Mouse (Mus musculus): ENCODE results near the gene Cisd3. TPM values are rescaled to one million over a fixed set of nuclear protein-coding genes. Genes with fewer than 3 reads are reported as not detected.

The Cisd3 gene
- polyA plus RNA-seq, 1 experiment from 2014 or later = 45.5 TPM

GRCm38 (mm10) chr11:97664771-97665240 lies 20.8 kb upstream of the Cisd3 start:
- peak overlapping the region; percentile 89 for H3K9ac ChIP-seq
- 28% methylated on average over 6 of the region's 6 CpGs for WGBS
- H3K4me2 ChIP-seq = peak overlapping the region; percentile 86
- H3K27me3 ChIP-seq = peaks cover 15% of the 10 kb centered on the region
- peaks cover 26% of the 10 kb centered on the region for H3K36me3 ChIP-seq
- H3K9me3 ChIP-seq = no peaks in the 10 kb centered on the region
- peak overlapping the region; percentile 94; the same call in 1 of the 2 replicates for H3K27ac ChIP-seq
- peaks cover 58% of the 10 kb centered on the region for H3K4me1 ChIP-seq
- H3K4me3 ChIP-seq = peak overlapping the region; percentile 93
- ATAC-seq (ENCODE audit: borderline replicate concordance, extremely low read depth, low FRiP score, low TSS enrichment) = no peak

- Histone ChIP-seq H3K4me2 (peak overlapping the region; percentile 86), H3K9ac (no peak overlapping the region), H3K27ac (no peak overlapping the region), H3K27me3 (peaks cover 15% of the 10 kb centered on the region), H3K4me3 (0 out of 2 replicates have a peak overlapping the region, but pooled peaks have one; percentile 93), H3K4me1 (peaks cover 63% of the 10 kb centered on the region), H3K36me3 (peaks cover 30% of the 10 kb centered on the region), H3K9me3 (no peaks in the 10 kb centered on the region)
- no peak for ATAC-seq (ENCODE audit: borderline replicate concordance, extremely low read depth, low FRiP score, low TSS enrichment)
- 88% methylated on average over 13 of the region's 13 CpGs for WGBS
Measured at GRCm38 (mm10) chr11:97665431-97665830, 20.2 kb upstream of the Cisd3 start.

- no peak for ATAC-seq (ENCODE audit: borderline replicate concordance, extremely low read depth, low FRiP score, low TSS enrichment)
- no peak overlapping the region for H3K27ac ChIP-seq
- peaks cover 61% of the 10 kb centered on the region for H3K4me1 ChIP-seq
- H3K36me3 ChIP-seq = peaks cover 38% of the 10 kb centered on the region
- H3K9ac ChIP-seq = no peak overlapping the region
- H3K9me3 ChIP-seq = no peaks in the 10 kb centered on the region
- WGBS = 86% methylated on average over 7 of the region's 7 CpGs
- H3K4me3 ChIP-seq = no peak overlapping the region
- H3K27me3 ChIP-seq = peaks cover 11% of the 10 kb centered on the region
- no peak overlapping the region for H3K4me2 ChIP-seq
Measured at GRCm38 (mm10) chr11:97666221-97666620, 19.4 kb upstream of the Cisd3 start.

- H3K27me3 ChIP-seq = peaks cover 5% of the 10 kb centered on the region
- WGBS = 74% methylated on average over 15 of the region's 15 CpGs
- no peak overlapping the region for H3K4me2 ChIP-seq
- H3K9me3 ChIP-seq = no peaks in the 10 kb centered on the region
- peaks cover 43% of the 10 kb centered on the region for H3K36me3 ChIP-seq
- H3K4me1 ChIP-seq = peaks cover 55% of the 10 kb centered on the region
- no peak overlapping the region for H3K4me3 ChIP-seq
- no peak overlapping the region for H3K9ac ChIP-seq
- no peak for ATAC-seq (ENCODE audit: borderline replicate concordance, extremely low read depth, low FRiP score, low TSS enrichment)
- no peak overlapping the region for H3K27ac ChIP-seq
Measured at GRCm38 (mm10) chr11:97666794-97667193, 18.8 kb upstream of the Cisd3 start.

- H3K4me2 ChIP-seq = no peak overlapping the region
- H3K36me3 ChIP-seq = peaks cover 55% of the 10 kb centered on the region
- no peak overlapping the region for H3K4me3 ChIP-seq
- no peaks in the 10 kb centered on the region for H3K27me3 ChIP-seq
- ATAC-seq (ENCODE audit: borderline replicate concordance, extremely low read depth, low FRiP score, low TSS enrichment) = no peak
- H3K9ac ChIP-seq = no peak overlapping the region
- H3K27ac ChIP-seq = no peak overlapping the region
- WGBS = 85% methylated on average over 7 of the region's 7 CpGs
- peaks cover 45% of the 10 kb centered on the region for H3K4me1 ChIP-seq
- H3K9me3 ChIP-seq = no peaks in the 10 kb centered on the region
Measured at GRCm38 (mm10) chr11:97668160-97668559, 17.5 kb upstream of the Cisd3 start.

GRCm38 (mm10) chr11:97669268-97669667 lies 16.4 kb upstream of the Cisd3 start:
- Histone ChIP-seq H3K9ac (no peak overlapping the region), H3K4me1 (peaks cover 44% of the 10 kb centered on the region)

GRCm38 (mm10) chr11:97669829-97670228 lies 15.8 kb upstream of the Cisd3 start:
- Histone ChIP-seq H3K4me1 (peaks cover 39% of the 10 kb centered on the region), H3K9ac (no peak overlapping the region), H3K27ac (peak overlapping the region; percentile 77), H3K4me2 (peak overlapping the region; percentile 5; the same call in 1 of the 2 replicates), H3K9me3 (no peaks in the 10 kb centered on the region), H3K4me3 (no peak overlapping the region), H3K27me3 (no peaks in the 10 kb centered on the region), H3K36me3 (peaks cover 71% of the 10 kb centered on the region)
- ATAC-seq (ENCODE audit: borderline replicate concordance, extremely low read depth, low FRiP score, low TSS enrichment) = peak; percentile 67; the same call in 1 of the 2 replicates
- 4% methylated on average over 6 of the region's 6 CpGs for WGBS

More at GRCm38 (mm10) chr11:97669268-97669667, 16.4 kb upstream of the Cisd3 start:
- ATAC-seq (ENCODE audit: borderline replicate concordance, extremely low read depth, low FRiP score, low TSS enrichment) = no peak
- Histone ChIP-seq H3K4me3 (no peak overlapping the region), H3K27ac (peak overlapping the region; percentile 77), H3K4me2 (no peak overlapping the region; the same call in 1 of the 2 replicates), H3K27me3 (no peaks in the 10 kb centered on the region), H3K9me3 (no peaks in the 10 kb centered on the region), H3K36me3 (peaks cover 65% of the 10 kb centered on the region)
- 46% methylated on average over 15 of the region's 15 CpGs for WGBS

GRCm38 (mm10) chr11:97670234-97671176 lies 15.1 kb upstream of the Cisd3 start:
- Histone ChIP-seq H3K4me1 (peaks cover 32% of the 10 kb centered on the region), H3K4me2 (peak overlapping the region; percentile 5; the same call in 1 of the 2 replicates), H3K27ac (peak overlapping the region; percentile 77), H3K9ac (0 out of 2 replicates have a peak overlapping the region, but pooled peaks have one; percentile 20), H3K4me3 (no peak overlapping the region), H3K36me3 (peaks cover 73% of the 10 kb centered on the region), H3K27me3 (no peaks in the 10 kb centered on the region), H3K9me3 (no peaks in the 10 kb centered on the region)
- ATAC-seq (ENCODE audit: borderline replicate concordance, extremely low read depth, low FRiP score, low TSS enrichment) = no peak
- WGBS = 39% methylated on average over 13 of the region's 13 CpGs

GRCm38 (mm10) chr11:97671177-97671527 lies 14.5 kb upstream of the Cisd3 start:
- H3K27me3 ChIP-seq = no peaks in the 10 kb centered on the region
- peaks cover 37% of the 10 kb centered on the region for H3K4me1 ChIP-seq
- no peak overlapping the region for H3K27ac ChIP-seq
- H3K9me3 ChIP-seq = no peaks in the 10 kb centered on the region
- H3K4me2 ChIP-seq = no peak overlapping the region
- H3K4me3 ChIP-seq = no peak overlapping the region
- ATAC-seq (ENCODE audit: borderline replicate concordance, extremely low read depth, low FRiP score, low TSS enrichment) = no peak
- 58% methylated on average over 2 of the region's 2 CpGs for WGBS
- no peak overlapping the region for H3K9ac ChIP-seq
- H3K36me3 ChIP-seq = peaks cover 69% of the 10 kb centered on the region

- H3K9me3 ChIP-seq = no peaks in the 10 kb centered on the region
- ATAC-seq (ENCODE audit: borderline replicate concordance, extremely low read depth, low FRiP score, low TSS enrichment) = no peak
- H3K27me3 ChIP-seq = no peaks in the 10 kb centered on the region
- no peak overlapping the region for H3K4me3 ChIP-seq
- no peak overlapping the region for H3K27ac ChIP-seq
- H3K36me3 ChIP-seq = peaks cover 69% of the 10 kb centered on the region
- H3K4me2 ChIP-seq = no peak overlapping the region
- WGBS = 72% methylated on average over 11 of the region's 11 CpGs
- peaks cover 50% of the 10 kb centered on the region for H3K4me1 ChIP-seq
- no peak overlapping the region for H3K9ac ChIP-seq
Measured at GRCm38 (mm10) chr11:97673148-97673547, 12.5 kb upstream of the Cisd3 start.

- peak overlapping the region; percentile 7; the same call in 1 of the 2 replicates for H3K27ac ChIP-seq
- no peaks in the 10 kb centered on the region for H3K27me3 ChIP-seq
- no peak overlapping the region for H3K4me3 ChIP-seq
- WGBS = 63% methylated on average over 15 of the region's 15 CpGs
- no peaks in the 10 kb centered on the region for H3K9me3 ChIP-seq
- no peak overlapping the region for H3K4me2 ChIP-seq
- peaks cover 40% of the 10 kb centered on the region for H3K4me1 ChIP-seq
- H3K9ac ChIP-seq = no peak overlapping the region
- H3K36me3 ChIP-seq = peaks cover 79% of the 10 kb centered on the region
- ATAC-seq (ENCODE audit: borderline replicate concordance, extremely low read depth, low FRiP score, low TSS enrichment) = 0 out of 2 replicates have a peak, but pooled peaks have one; percentile 15
Measured at GRCm38 (mm10) chr11:97676050-97676754, 9.4 kb upstream of the Cisd3 start.

Measured in lung, embryonic 15.5 days (tissue).